ENCODE assay signal across 8 mouse cellular contexts in the genomic region with DNA sequence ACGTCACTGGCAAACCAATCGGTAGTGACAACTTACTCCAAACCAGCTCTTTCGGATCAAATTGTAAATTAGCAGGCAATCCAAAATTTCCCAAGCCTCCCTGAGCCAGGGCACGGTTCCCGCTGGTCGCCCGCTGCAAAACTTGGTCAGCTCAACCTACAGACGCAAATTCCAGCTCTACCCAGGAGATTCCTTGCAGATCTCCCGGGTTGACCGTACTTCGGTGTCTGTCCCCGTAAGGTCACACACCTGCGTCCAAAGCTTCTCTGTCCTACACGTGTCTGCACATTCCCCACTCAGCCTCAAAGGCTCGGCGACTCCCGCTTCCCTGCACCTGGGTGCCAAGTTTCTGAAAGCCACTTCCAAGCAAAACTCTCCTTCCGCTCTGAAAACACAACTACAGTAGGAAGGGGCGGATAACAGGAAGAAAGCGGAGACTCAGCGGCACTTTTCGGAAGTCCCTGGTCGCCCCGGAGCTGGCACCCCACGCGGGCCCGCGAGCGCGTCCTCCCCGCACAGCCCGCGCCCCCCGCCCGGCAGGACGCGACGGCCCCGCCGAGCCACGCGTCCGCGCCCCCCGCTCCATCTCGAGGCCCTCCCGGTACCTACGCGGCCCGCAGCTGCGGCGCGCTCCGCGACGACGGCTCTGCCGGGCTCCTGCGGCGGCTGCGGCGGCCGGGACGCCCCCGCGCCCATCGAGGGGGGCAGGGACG. TPM values are rescaled to one million over a fixed set of nuclear protein-coding genes. Genes with fewer than 3 reads are reported as not detected.
DNase-seq lines count a peak whose midpoint lies in the region; ATAC-seq lines count a peak whose summit lies in the region.

No protein-coding gene starts in this region.

- H3K4me3 ChIP-seq in hindbrain, embryonic 15.5 days, result peak overlapping the region; percentile 93

- peak; percentile 82 for ATAC-seq in hindbrain, embryonic 15.5 days (ENCODE audit: low FRiP score, low read depth)
- ATAC-seq in megakaryocyte, adult 5-6 weeks (ENCODE audit: poor library complexity, severe bottlenecking), result peak; percentile 66

- no peaks in the 10 kb centered on the region for H3K36me3 ChIP-seq in hindbrain, embryonic 15.5 days

- H3K27me3 ChIP-seq in hindbrain, embryonic 15.5 days, result 0 out of 2 replicates have a peak, but pooled peaks cover 2% of the 10 kb centered on the region

- peak overlapping the region; percentile 70 for H3K9ac ChIP-seq in hindbrain, embryonic 15.5 days

- DNase-seq in NIH3T3 (ENCODE audit: low read depth), result peak; percentile 51
- DNase-seq in cerebellum, adult 8-10 months, result peak; percentile 67
- DNase-seq in gastrocnemius, adult 18-20 months (ENCODE audit: low spot score), result peak; percentile 36
- peak; percentile 39 to 57 for DNase-seq in left cerebral cortex, adult 8-10 months (ENCODE audit: low spot score in 2 of 2)
- peak; percentile 58 to 60 for DNase-seq in right cerebral cortex, postnatal 10 days (ENCODE audit: low spot score in 2 of 2)
- peak; percentile 49 to 50 for DNase-seq in urinary bladder, postnatal 36 days (ENCODE audit: low spot score in 2 of 2)

- peak overlapping the region; percentile 84 for H3K27ac ChIP-seq in hindbrain, embryonic 15.5 days (replicated peaks)

- under 1% methylated on average over 62 of the region's 68 CpGs for WGBS in hindbrain, embryonic 15.5 days

- no peaks in the 10 kb centered on the region for H3K9me3 ChIP-seq in hindbrain, embryonic 15.5 days

- H3K4me2 ChIP-seq in hindbrain, embryonic 15.5 days, result peak overlapping the region; percentile 92

- H3K4me1 ChIP-seq in hindbrain, embryonic 15.5 days (replicated peaks), result 0 out of 2 replicates have a peak, but pooled peaks cover 8% of the 10 kb centered on the region

RNA-seq across cellular contexts. Expression of gene Nab1, which starts 0.7 kb away (rescaled TPM):
- 1 to 10 TPM; 8.3 to 9.8 TPM for total RNA-seq in gastrocnemius, adult 18-20 months (2021)
- 12.5 and 14.6 TPM in 2 replicates for polyA plus RNA-seq in hindbrain, embryonic 15.5 days (2015; fragmentation: Nextera tagmentation; extraction: Ambion mirVana)
- 10 to 100 TPM; 30.7 to 42.1 (median 38.1) TPM for total RNA-seq in left cerebral cortex, adult 8-10 months (2022)
- total RNA-seq in megakaryocyte, adult 5-6 weeks (2015), result 72.0 and 80.2 TPM in 2 replicates
- total RNA-seq in megakaryocyte, adult 5-6 weeks (2017), result 63.0 and 65.6 TPM in 2 replicates

Comparison
In these comparisons a context has a peak if more than half of its experiments do, and no peak if none do; other contexts are left out.
1. Peak in every context shown above with its lines: DNase-seq, ATAC-seq, H3K4me3 ChIP-seq and H3K27ac ChIP-seq.